Mouse (Mus musculus) telencephalon, adult 2 months (tissue): ENCODE measurements around the gene Spink2.
A peak's percentile ranks its signal among the peaks of the same experiment; 100 is the strongest.
"Not testable (repeated sequence)": the region's sequence is repeated elsewhere in the genome, so short reads cannot be mapped to it uniquely, and the experiment has no call there.

Experiments used
- DNase-seq: peaks from one replicate; pipeline ENCODE4 v3.0.0-alpha.2; 2011; ENCODE audit warnings: low read depth, low spot score

Spink2 gene

GRCm38 (mm10) chr5:77193951-77194350 is 17.3 kb downstream of the Spink2 start:
- no peak for DNase-seq

GRCm38 (mm10) chr5:77193266-77193665 is 18.0 kb downstream of the Spink2 start:
- no peak for DNase-seq

GRCm38 (mm10) chr5:77191631-77192030 is 19.6 kb downstream of the Spink2 start:
- no peak for DNase-seq

- no peak for DNase-seq
These were observed 20.2 kb downstream of the Spink2 start for GRCm38 (mm10) chr5:77191106-77191505.

- DNase-seq = no peak
These were observed 22.5 kb downstream of the Spink2 start for GRCm38 (mm10) chr5:77188738-77189137.

GRCm38 (mm10) chr5:77185351-77185750 is 25.9 kb downstream of the Spink2 start:
- DNase-seq = no peak

GRCm38 (mm10) chr5:77183876-77184275 is 27.4 kb downstream of the Spink2 start:
- DNase-seq = not testable (repeated sequence)

GRCm38 (mm10) chr5:77183338-77183737 is 27.9 kb downstream of the Spink2 start:
- no peak for DNase-seq

GRCm38 (mm10) chr5:77181508-77181907 is 29.8 kb downstream of the Spink2 start:
- no peak for DNase-seq

- DNase-seq = no peak
These were observed 32.3 kb downstream of the Spink2 start for GRCm38 (mm10) chr5:77178976-77179375.

GRCm38 (mm10) chr5:77178008-77178407 is 33.3 kb downstream of the Spink2 start:
- DNase-seq = no peak

- DNase-seq = no peak
These were observed 36.5 kb downstream of the Spink2 start for GRCm38 (mm10) chr5:77174779-77175178.

- DNase-seq = peak; percentile 16
These were observed 40.7 kb downstream of the Spink2 start for GRCm38 (mm10) chr5:77170593-77170992.

GRCm38 (mm10) chr5:77167306-77167945 is 43.8 kb downstream of the Spink2 start:
- DNase-seq = no peak

GRCm38 (mm10) chr5:77165703-77166625 is 45.3 kb downstream of the Spink2 start:
- no peak for DNase-seq

- no peak for DNase-seq
These were observed 47.7 kb downstream of the Spink2 start for GRCm38 (mm10) chr5:77163597-77163996.

GRCm38 (mm10) chr5:77162566-77162965 is 48.7 kb downstream of the Spink2 start:
- DNase-seq = no peak

- no peak for DNase-seq
These were observed 53.3 kb downstream of the Spink2 start for GRCm38 (mm10) chr5:77157777-77158540.

- no peak for DNase-seq
These were observed 54.3 kb downstream of the Spink2 start for GRCm38 (mm10) chr5:77156938-77157337.

GRCm38 (mm10) chr5:77155526-77155925 is 55.7 kb downstream of the Spink2 start:
- no peak for DNase-seq
